Mouse (Mus musculus) forebrain, embryonic 11.5 days (tissue): Measurements from ENCODE around the gene Dolk. TPM values are rescaled to one million over a fixed set of nuclear protein-coding genes. Genes with fewer than 3 reads are reported as not detected.

Experiments used
- ATAC-seq: fragments of 200-750 bp; cut with Nextera tagmentation; replicated peaks from 2 replicates; pipeline ENCODE4 v1.8.0; 2017; ENCODE audit warnings: moderate TSS enrichment; ENCODE audit not compliant: low FRiP score
- DNase-seq: peaks from one replicate; pipeline ENCODE4 v3.0.0-alpha.2; 2017; ENCODE audit warnings: low spot score
- H3K27ac ChIP-seq: fragments of 300-500 bp; sonication (generic); 2 replicates; pipeline ENCODE4 v1.5.1; 2014; ENCODE audit warnings: low read depth, low read length
- H3K27me3 ChIP-seq: fragments of 300-500 bp; sonication (generic); 2 replicates; pipeline ENCODE4 v1.6.1; 2014; ENCODE audit warnings: mild to moderate bottlenecking, low read length, mixed read lengths; ENCODE audit not compliant: control insufficient read depth, insufficient read depth
- H3K36me3 ChIP-seq: fragments of 300-500 bp; sonication (generic); 2 replicates; pipeline ENCODE4 v1.6.1; 2014; ENCODE audit warnings: mild to moderate bottlenecking, low read length, moderate library complexity, mixed read lengths; ENCODE audit not compliant: control insufficient read depth, insufficient read depth
- H3K4me1 ChIP-seq: fragments of 300-500 bp; sonication (generic); replicated peaks from 2 replicates; pipeline ENCODE4 v1.6.1; 2014; ENCODE audit warnings: low read length, mixed read lengths; ENCODE audit not compliant: control insufficient read depth, insufficient read depth
- H3K4me2 ChIP-seq: fragments of 300-500 bp; sonication (generic); 2 replicates; pipeline ENCODE4 v1.6.1; 2014; ENCODE audit warnings: low read depth, mild to moderate bottlenecking, low read length, moderate library complexity, mixed read lengths; ENCODE audit not compliant: severe bottlenecking
- H3K4me3 ChIP-seq: fragments of 300-500 bp; sonication (generic); 2 replicates; pipeline ENCODE4 v1.5.1; 2014; ENCODE audit warnings: low read depth, low read length
- H3K9ac ChIP-seq: fragments of 300-500 bp; sonication (generic); 2 replicates; pipeline ENCODE4 v1.6.1; 2014; ENCODE audit warnings: low read length
- H3K9me3 ChIP-seq: fragments of 300-500 bp; sonication (generic); 2 replicates; pipeline ENCODE4 v1.6.1; 2016; ENCODE audit warnings: low read length, mixed read lengths; ENCODE audit not compliant: control insufficient read depth
- WGBS: fragments of 180-500 bp; shearing (Covaris S2); extraction: QIAGEN DNeasy Blood & Tissue Kit; methylation state at CpG from one replicate; pipeline ENCODE4 v1.1.7; 2014; 5-methylcytosine and 5-hydroxymethylcytosine counted together
- polyA plus RNA-seq: library from polyadenylated mRNA; unstranded; fragments of >200 nt; fragmentation: Nextera tagmentation; extraction: Ambion mirVana; gene quantifications from 2 replicates; pipeline ENCODE4 v1.2.1, GENCODE M21; 2014

Dolk gene
- polyA plus RNA-seq, 1 experiment from 2014 or later, result 26.3 TPM

GRCm38 (mm10) chr2:30257699-30258460 is 28.3 kb downstream of the Dolk start:
- H3K4me2 ChIP-seq, result no peak overlapping the region
- peaks cover 24% of the 10 kb centered on the region for H3K36me3 ChIP-seq
- H3K4me3 ChIP-seq, result no peak overlapping the region
- DNase-seq, result no peak
- H3K9me3 ChIP-seq, result no peaks in the 10 kb centered on the region
- no peak for ATAC-seq
- H3K27me3 ChIP-seq, result no peaks in the 10 kb centered on the region
- no peak overlapping the region for H3K9ac ChIP-seq
- H3K27ac ChIP-seq, result no peak overlapping the region
- no peaks in the 10 kb centered on the region for H3K4me1 ChIP-seq
- 88% methylated on average over 7 of the region's 7 CpGs for WGBS

GRCm38 (mm10) chr2:30256616-30257350 is 29.4 kb downstream of the Dolk start:
- ATAC-seq (no peak), DNase-seq (no peak)
- no peaks in the 10 kb centered on the region for H3K9me3 ChIP-seq
- no peak overlapping the region for H3K4me3 ChIP-seq
- H3K36me3 ChIP-seq, result peaks cover 19% of the 10 kb centered on the region
- H3K4me1 ChIP-seq, result no peaks in the 10 kb centered on the region
- no peaks in the 10 kb centered on the region for H3K27me3 ChIP-seq
- H3K9ac ChIP-seq, result no peak overlapping the region
- WGBS, result 96% methylated on average over 30 of the region's 30 CpGs
- no peak overlapping the region for H3K27ac ChIP-seq
- no peak overlapping the region for H3K4me2 ChIP-seq

GRCm38 (mm10) chr2:30255631-30256395 is 30.3 kb downstream of the Dolk start:
- 97% methylated on average over 42 of the region's 42 CpGs for WGBS
- H3K36me3 ChIP-seq, result peaks cover 18% of the 10 kb centered on the region
- no peaks in the 10 kb centered on the region for H3K27me3 ChIP-seq
- no peak overlapping the region for H3K4me2 ChIP-seq
- H3K4me1 ChIP-seq, result no peaks in the 10 kb centered on the region
- H3K4me3 ChIP-seq, result no peak overlapping the region
- H3K27ac ChIP-seq, result no peak overlapping the region
- DNase-seq (no peak), ATAC-seq (no peak)
- H3K9me3 ChIP-seq, result no peaks in the 10 kb centered on the region
- H3K9ac ChIP-seq, result no peak overlapping the region

- ATAC-seq, result no peak
- DNase-seq, result no peak
- no peak overlapping the region for H3K27ac ChIP-seq
- 86% methylated on average over 5 of the region's 5 CpGs for WGBS
- no peak overlapping the region for H3K4me3 ChIP-seq
- H3K9ac ChIP-seq, result no peak overlapping the region
- no peaks in the 10 kb centered on the region for H3K9me3 ChIP-seq
- H3K27me3 ChIP-seq, result no peaks in the 10 kb centered on the region
- H3K4me2 ChIP-seq, result no peak overlapping the region
- H3K4me1 ChIP-seq, result no peaks in the 10 kb centered on the region
- peaks cover 18% of the 10 kb centered on the region for H3K36me3 ChIP-seq
Measured at GRCm38 (mm10) chr2:30253809-30254208, 32.3 kb downstream of the Dolk start.

GRCm38 (mm10) chr2:30252521-30252920 is 33.6 kb downstream of the Dolk start:
- DNase-seq (no peak), ATAC-seq (no peak)
- Histone ChIP-seq H3K4me2 (no peak overlapping the region), H3K27me3 (no peaks in the 10 kb centered on the region), H3K4me1 (no peaks in the 10 kb centered on the region), H3K27ac (no peak overlapping the region), H3K9me3 (no peaks in the 10 kb centered on the region), H3K9ac (no peak overlapping the region), H3K36me3 (peaks cover 18% of the 10 kb centered on the region), H3K4me3 (no peak overlapping the region)
- WGBS, result 84% methylated on average over 3 of the region's 3 CpGs

GRCm38 (mm10) chr2:30251417-30252104 is 34.6 kb downstream of the Dolk start:
- Histone ChIP-seq H3K27me3 (no peaks in the 10 kb centered on the region), H3K4me1 (no peaks in the 10 kb centered on the region), H3K4me3 (no peak overlapping the region), H3K9ac (no peak overlapping the region), H3K27ac (no peak overlapping the region), H3K9me3 (no peaks in the 10 kb centered on the region), H3K36me3 (peaks cover 11% of the 10 kb centered on the region), H3K4me2 (no peak overlapping the region)
- 85% methylated on average over 5 of the region's 5 CpGs for WGBS
- DNase-seq (no peak), ATAC-seq (no peak)

GRCm38 (mm10) chr2:30250166-30251128 is 35.7 kb downstream of the Dolk start:
- DNase-seq (no peak), ATAC-seq (no peak)
- H3K4me1 ChIP-seq, result no peaks in the 10 kb centered on the region
- no peaks in the 10 kb centered on the region for H3K27me3 ChIP-seq
- 89% methylated on average over 10 of the region's 10 CpGs for WGBS
- no peak overlapping the region for H3K9ac ChIP-seq
- H3K36me3 ChIP-seq, result peaks cover 3% of the 10 kb centered on the region; the same call in 1 of the 2 replicates
- no peak overlapping the region for H3K27ac ChIP-seq
- H3K4me2 ChIP-seq, result no peak overlapping the region
- H3K4me3 ChIP-seq, result no peak overlapping the region
- H3K9me3 ChIP-seq, result no peaks in the 10 kb centered on the region
